Mouse (Mus musculus) neural tube, embryonic 11.5 days (tissue): ENCODE data around the gene Kcnab1. TPM values are rescaled to one million over a fixed set of nuclear protein-coding genes. Genes with fewer than 3 reads are reported as not detected.

Source experiments
- ATAC-seq: fragments of 200-750 bp; cut with Nextera tagmentation; 2 replicates; pipeline ENCODE4 v1.8.0; 2017; ENCODE audit warnings: moderate number of reproducible peaks, mild to moderate bottlenecking, moderate TSS enrichment, moderate library complexity; ENCODE audit not compliant: insufficient read depth, low FRiP score, low TSS enrichment
- DNase-seq: peaks from one replicate; pipeline ENCODE4 v3.0.0-alpha.2; 2015; ENCODE audit warnings: low spot score
- H3K27ac ChIP-seq: fragments of 300-500 bp; sonication (generic); 2 replicates; pipeline ENCODE4 v1.5.1; 2014; ENCODE audit warnings: low read depth, mild to moderate bottlenecking, low read length
- H3K27me3 ChIP-seq: fragments of 300-500 bp; sonication (generic); 2 replicates; pipeline ENCODE4 v1.6.1; 2014; ENCODE audit warnings: mild to moderate bottlenecking, low read length, mixed read lengths; ENCODE audit not compliant: control insufficient read depth, insufficient read depth
- H3K36me3 ChIP-seq: fragments of 300-500 bp; sonication (generic); 2 replicates; pipeline ENCODE4 v1.6.1; 2014; ENCODE audit warnings: mild to moderate bottlenecking, low read length, moderate library complexity, mixed read lengths; ENCODE audit not compliant: control insufficient read depth, insufficient read depth
- H3K4me1 ChIP-seq: fragments of 300-500 bp; sonication (generic); 2 replicates; pipeline ENCODE4 v1.6.1; 2014; ENCODE audit warnings: low read length, mixed read lengths; ENCODE audit not compliant: control insufficient read depth, insufficient read depth
- H3K4me2 ChIP-seq: fragments of 300-500 bp; sonication (generic); 2 replicates; pipeline ENCODE4 v1.6.1; 2014; ENCODE audit warnings: low read depth, mild to moderate bottlenecking, moderate library complexity
- H3K4me3 ChIP-seq: fragments of 300-500 bp; sonication (generic); 2 replicates; pipeline ENCODE4 v1.5.1; 2014; ENCODE audit warnings: low read depth, low read length
- H3K9ac ChIP-seq: fragments of 300-500 bp; sonication (generic); 2 replicates; pipeline ENCODE4 v1.6.1; 2014; ENCODE audit warnings: mild to moderate bottlenecking, low read length
- H3K9me3 ChIP-seq: fragments of 300-500 bp; sonication (generic); 2 replicates; pipeline ENCODE4 v1.6.1; 2016; ENCODE audit warnings: low read length; ENCODE audit not compliant: control insufficient read depth
- WGBS: fragments of 180-500 bp; shearing (Covaris S2); extraction: QIAGEN DNeasy Blood & Tissue Kit; methylation state at CpG from one replicate; pipeline ENCODE4 v1.1.7; 2014; 5-methylcytosine and 5-hydroxymethylcytosine counted together
- polyA plus RNA-seq: library from polyadenylated mRNA; unstranded; fragments of >200 nt; fragmentation: Nextera tagmentation; extraction: Ambion mirVana; gene quantifications from 2 replicates; pipeline ENCODE4 v1.2.1, GENCODE M21; 2014

Kcnab1 gene
- polyA plus RNA-seq, 1 experiment from 2014 or later = 7.7 TPM

- H3K9ac ChIP-seq = no peak overlapping the region
- DNase-seq = no peak
- no peaks in the 10 kb centered on the region for H3K4me1 ChIP-seq
- H3K4me3 ChIP-seq = no peak overlapping the region
- no peaks in the 10 kb centered on the region for H3K9me3 ChIP-seq
- no peaks in the 10 kb centered on the region for H3K27me3 ChIP-seq
- no peak for ATAC-seq
- no peaks in the 10 kb centered on the region for H3K36me3 ChIP-seq
- no peak overlapping the region for H3K4me2 ChIP-seq
- no peak overlapping the region for H3K27ac ChIP-seq
These were observed 67.7 kb downstream of the Kcnab1 start for GRCm38 (mm10) chr3:65176846-65177245.

- DNase-seq (no peak), ATAC-seq (no peak)
- H3K9ac ChIP-seq = no peak overlapping the region
- 88% methylated on average over 7 of the region's 7 CpGs for WGBS
- no peak overlapping the region for H3K4me2 ChIP-seq
- H3K36me3 ChIP-seq = no peaks in the 10 kb centered on the region
- H3K27me3 ChIP-seq = no peaks in the 10 kb centered on the region
- no peaks in the 10 kb centered on the region for H3K4me1 ChIP-seq
- no peak overlapping the region for H3K27ac ChIP-seq
- no peak overlapping the region for H3K4me3 ChIP-seq
- no peaks in the 10 kb centered on the region for H3K9me3 ChIP-seq
These were observed 78.9 kb downstream of the Kcnab1 start for GRCm38 (mm10) chr3:65187833-65188698.

GRCm38 (mm10) chr3:65200611-65201010 lies 91.4 kb downstream of the Kcnab1 start:
- no peak for ATAC-seq
- Histone ChIP-seq H3K4me3 (no peak overlapping the region), H3K9ac (no peak overlapping the region), H3K36me3 (no peaks in the 10 kb centered on the region), H3K27me3 (no peaks in the 10 kb centered on the region), H3K4me1 (no peaks in the 10 kb centered on the region), H3K27ac (no peak overlapping the region), H3K4me2 (no peak overlapping the region), H3K9me3 (no peaks in the 10 kb centered on the region)
- DNase-seq = no peak
- 72% methylated on average over 1 of the region's 1 CpGs for WGBS

GRCm38 (mm10) chr3:65203361-65204117 lies 94.4 kb downstream of the Kcnab1 start:
- Histone ChIP-seq H3K4me3 (no peak overlapping the region), H3K27me3 (no peaks in the 10 kb centered on the region), H3K27ac (no peak overlapping the region), H3K4me1 (no peaks in the 10 kb centered on the region), H3K4me2 (no peak overlapping the region), H3K9ac (no peak overlapping the region), H3K36me3 (no peaks in the 10 kb centered on the region), H3K9me3 (no peaks in the 10 kb centered on the region)
- DNase-seq = no peak
- WGBS = 86% methylated on average over 8 of the region's 8 CpGs
- no peak for ATAC-seq

- no peak overlapping the region for H3K4me2 ChIP-seq
- H3K4me3 ChIP-seq = no peak overlapping the region
- no peaks in the 10 kb centered on the region for H3K36me3 ChIP-seq
- H3K27ac ChIP-seq = no peak overlapping the region
- 71% methylated on average over 6 of the region's 6 CpGs for WGBS
- no peak overlapping the region for H3K9ac ChIP-seq
- no peaks in the 10 kb centered on the region for H3K27me3 ChIP-seq
- DNase-seq (no peak), ATAC-seq (no peak)
- H3K9me3 ChIP-seq = no peaks in the 10 kb centered on the region
- H3K4me1 ChIP-seq = no peaks in the 10 kb centered on the region
These were observed 95.3 kb downstream of the Kcnab1 start for GRCm38 (mm10) chr3:65204356-65205075.

- Histone ChIP-seq H3K9me3 (no peaks in the 10 kb centered on the region), H3K9ac (no peak overlapping the region), H3K27ac (no peak overlapping the region), H3K4me1 (no peaks in the 10 kb centered on the region), H3K4me2 (no peak overlapping the region), H3K36me3 (no peaks in the 10 kb centered on the region), H3K27me3 (no peaks in the 10 kb centered on the region), H3K4me3 (no peak overlapping the region)
- DNase-seq = no peak
- WGBS = 82% methylated on average over 8 of the region's 8 CpGs
- ATAC-seq = no peak
These were observed 96.4 kb downstream of the Kcnab1 start for GRCm38 (mm10) chr3:65205539-65206020.

GRCm38 (mm10) chr3:65213725-65214124 lies 104.5 kb downstream of the Kcnab1 start:
- H3K4me2 ChIP-seq = no peak overlapping the region
- ATAC-seq = no peak
- DNase-seq = no peak
- no peaks in the 10 kb centered on the region for H3K9me3 ChIP-seq
- no peak overlapping the region for H3K9ac ChIP-seq
- no peak overlapping the region for H3K4me3 ChIP-seq
- no peaks in the 10 kb centered on the region for H3K4me1 ChIP-seq
- no peaks in the 10 kb centered on the region for H3K27me3 ChIP-seq
- no peaks in the 10 kb centered on the region for H3K36me3 ChIP-seq
- WGBS = 81% methylated on average over 2 of the region's 2 CpGs
- H3K27ac ChIP-seq = no peak overlapping the region

- DNase-seq = no peak
- Histone ChIP-seq H3K4me2 (no peak overlapping the region), H3K4me3 (no peak overlapping the region), H3K36me3 (no peaks in the 10 kb centered on the region), H3K9me3 (no peaks in the 10 kb centered on the region), H3K4me1 (no peaks in the 10 kb centered on the region), H3K27me3 (no peaks in the 10 kb centered on the region), H3K27ac (no peak overlapping the region), H3K9ac (no peak overlapping the region)
- ATAC-seq = no peak
- WGBS = 90% methylated on average over 2 of the region's 2 CpGs
These were observed 105.5 kb downstream of the Kcnab1 start for GRCm38 (mm10) chr3:65214635-65215034.
